Mouse (Mus musculus): ENCODE measurements at regions not wholly inside any gene's neighbourhood (a gene's known extent, or its start where the extent isn't known, plus 50 kb on each side); places are given as distances from the start of the nearest gene placed in this dataset.
"Not testable (repeated sequence)": the region's sequence is repeated elsewhere in the genome, so short reads cannot be mapped to it uniquely, and the experiment has no call there.

DNA sequence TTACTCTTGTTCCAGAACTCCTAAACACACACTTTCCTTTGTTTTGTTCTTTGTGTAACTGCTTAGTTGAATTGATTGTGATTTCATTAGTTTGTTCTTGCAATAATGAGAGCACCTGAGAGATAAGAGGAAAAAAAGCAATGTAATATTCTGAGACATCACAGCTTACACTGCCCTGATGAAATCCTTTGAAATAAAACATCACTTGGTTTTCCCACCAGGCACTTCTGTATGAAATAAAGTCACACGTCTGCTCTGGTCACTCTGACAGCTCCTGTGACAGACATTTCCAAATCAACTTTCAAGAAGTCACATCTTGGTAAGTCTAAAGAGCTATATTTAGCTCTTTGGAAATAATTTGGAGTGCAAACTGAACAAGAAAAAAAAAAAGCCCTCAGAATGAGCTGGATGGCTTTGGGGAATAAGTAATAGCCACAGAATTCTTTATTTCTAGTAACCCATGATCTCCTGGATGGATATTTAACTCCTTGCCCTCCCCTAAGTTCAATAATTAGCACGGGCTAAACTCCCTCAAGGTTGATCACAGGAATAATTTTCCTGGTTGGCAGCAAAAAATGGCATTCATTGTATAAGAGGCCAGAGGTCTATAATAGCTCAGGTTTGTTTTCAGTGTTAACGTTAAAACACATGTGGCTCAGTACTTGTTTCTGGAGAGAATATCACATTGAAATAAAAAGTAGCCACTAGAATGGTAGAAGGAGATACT, 452.4 kb upstream of the Kif18a start:
- Histone ChIP-seq H3K9ac (ENCODE audit: low read length) (no peak overlapping the region), H3K4me1 (replicated peaks; ENCODE audit: control insufficient read depth, insufficient read depth) (no peaks in the 10 kb centered on the region), H3K4me3 (ENCODE audit: low read depth, low read length) (no peak overlapping the region), H3K27me3 (ENCODE audit: control insufficient read depth, insufficient read depth, low read length) (no peaks in the 10 kb centered on the region), H3K4me2 (replicated peaks; ENCODE audit: low read depth) (no peak overlapping the region), H3K36me3 (ENCODE audit: control insufficient read depth, insufficient read depth, low read length) (no peaks in the 10 kb centered on the region), H3K9me3 (ENCODE audit: control insufficient read depth, low read length) (no peaks in the 10 kb centered on the region), H3K27ac (replicated peaks) (no peak overlapping the region)
- DNase-seq (ENCODE audit: low spot score) (no peak), ATAC-seq (ENCODE audit: low FRiP score, low TSS enrichment) (no peak)
- 51% methylated on average over 3 of the region's 3 CpGs for WGBS
- TF ChIP-seq CTCF (IDR thresholded peaks at IDR 0.05; ENCODE audit: low read depth) (no peak), EP300 (optimal IDR thresholded peaks at IDR 0.05) (no peak)

- not testable (repeated sequence) for H3K27me3 ChIP-seq (ENCODE audit: control insufficient read depth, insufficient read depth, low read length); H3K27ac ChIP-seq (replicated peaks); H3K4me3 ChIP-seq (ENCODE audit: low read depth, low read length); H3K4me2 ChIP-seq (replicated peaks; ENCODE audit: low read depth); H3K36me3 ChIP-seq (ENCODE audit: control insufficient read depth, insufficient read depth, low read length); H3K4me1 ChIP-seq (replicated peaks; ENCODE audit: control insufficient read depth, insufficient read depth); DNase-seq (ENCODE audit: low spot score); H3K9me3 ChIP-seq (ENCODE audit: control insufficient read depth, low read length); ATAC-seq (ENCODE audit: low FRiP score, low TSS enrichment); H3K9ac ChIP-seq (ENCODE audit: low read length)
- WGBS = 80% methylated on average over 2 of the region's 2 CpGs
These were observed 436.7 kb upstream of the Kif18a start for GRCm38 (mm10) chr2:108843855-108844254.

- Histone ChIP-seq H3K4me2 (replicated peaks; ENCODE audit: low read depth) (no peak overlapping the region), H3K27ac (replicated peaks) (no peak overlapping the region), H3K9me3 (ENCODE audit: control insufficient read depth, low read length) (no peaks in the 10 kb centered on the region), H3K4me3 (ENCODE audit: low read depth, low read length) (no peak overlapping the region), H3K36me3 (ENCODE audit: control insufficient read depth, insufficient read depth, low read length) (no peaks in the 10 kb centered on the region), H3K27me3 (ENCODE audit: control insufficient read depth, insufficient read depth, low read length) (no peaks in the 10 kb centered on the region), H3K4me1 (replicated peaks; ENCODE audit: control insufficient read depth, insufficient read depth) (no peaks in the 10 kb centered on the region), H3K9ac (ENCODE audit: low read length) (no peak overlapping the region)
- WGBS = 91% methylated on average over 3 of the region's 3 CpGs
- TF ChIP-seq CTCF (IDR thresholded peaks at IDR 0.05; ENCODE audit: low read depth) (no peak), EP300 (optimal IDR thresholded peaks at IDR 0.05) (no peak)
- DNase-seq (ENCODE audit: low spot score) (no peak), ATAC-seq (ENCODE audit: low FRiP score, low TSS enrichment) (no peak)
These were observed 432.5 kb upstream of the Kif18a start for GRCm38 (mm10) chr2:108848051-108848450.

- 73% methylated on average over 2 of the region's 2 CpGs for WGBS
- Histone ChIP-seq H3K36me3 (ENCODE audit: control insufficient read depth, insufficient read depth, low read length) (no peaks in the 10 kb centered on the region), H3K27ac (replicated peaks) (no peak overlapping the region), H3K9ac (ENCODE audit: low read length) (no peak overlapping the region), H3K4me3 (ENCODE audit: low read depth, low read length) (no peak overlapping the region), H3K4me1 (replicated peaks; ENCODE audit: control insufficient read depth, insufficient read depth) (no peaks in the 10 kb centered on the region), H3K4me2 (replicated peaks; ENCODE audit: low read depth) (no peak overlapping the region), H3K27me3 (ENCODE audit: control insufficient read depth, insufficient read depth, low read length) (no peaks in the 10 kb centered on the region), H3K9me3 (ENCODE audit: control insufficient read depth, low read length) (no peaks in the 10 kb centered on the region)
- ATAC-seq (ENCODE audit: low FRiP score, low TSS enrichment) = no peak
- no peak for DNase-seq (ENCODE audit: low spot score)
- TF ChIP-seq CTCF (IDR thresholded peaks at IDR 0.05; ENCODE audit: low read depth) = no peak
- TF ChIP-seq EP300 (optimal IDR thresholded peaks at IDR 0.05) = no peak
These were observed 426.1 kb upstream of the Kif18a start for GRCm38 (mm10) chr2:108854399-108854798.

GRCm38 (mm10) chr2:108877141-108877540, 403.4 kb upstream of the Kif18a start:
- no peaks in the 10 kb centered on the region for H3K27me3 ChIP-seq (ENCODE audit: control insufficient read depth, insufficient read depth, low read length)
- no peak for DNase-seq (ENCODE audit: low spot score)
- no peak for ATAC-seq (ENCODE audit: low FRiP score, low TSS enrichment)
- no peak overlapping the region for H3K9ac ChIP-seq (ENCODE audit: low read length)
- WGBS = 70% methylated on average over 4 of the region's 4 CpGs
- no peak overlapping the region for H3K4me2 ChIP-seq (replicated peaks; ENCODE audit: low read depth)
- no peak overlapping the region for H3K27ac ChIP-seq (replicated peaks)
- no peaks in the 10 kb centered on the region for H3K36me3 ChIP-seq (ENCODE audit: control insufficient read depth, insufficient read depth, low read length)
- H3K4me3 ChIP-seq (ENCODE audit: low read depth, low read length) = no peak overlapping the region
- H3K9me3 ChIP-seq (ENCODE audit: control insufficient read depth, low read length) = no peaks in the 10 kb centered on the region
- no peaks in the 10 kb centered on the region for H3K4me1 ChIP-seq (replicated peaks; ENCODE audit: control insufficient read depth, insufficient read depth)
- TF ChIP-seq CTCF (IDR thresholded peaks at IDR 0.05; ENCODE audit: low read depth) (peak; percentile 70), EP300 (optimal IDR thresholded peaks at IDR 0.05) (no peak)

DNA sequence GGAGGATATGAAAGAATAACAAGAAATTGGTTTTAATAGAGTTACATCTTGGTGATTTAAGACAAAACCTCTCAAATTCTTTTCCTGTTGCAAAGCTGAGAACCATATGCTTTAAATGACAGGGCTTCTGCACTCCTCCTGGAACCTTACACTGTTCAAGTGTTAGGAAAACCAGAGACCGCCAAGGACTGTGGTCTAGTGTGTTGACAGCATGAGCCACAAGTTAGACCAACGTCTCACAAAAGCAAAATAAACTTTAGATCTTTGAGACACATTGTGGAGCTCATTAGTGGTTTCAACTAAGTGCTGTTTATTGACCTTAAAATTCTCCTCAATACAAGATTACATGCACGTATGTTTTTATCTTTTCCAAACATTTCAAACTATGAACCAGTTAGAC, 402.9 kb upstream of the Kif18a start:
- H3K4me2 ChIP-seq (replicated peaks; ENCODE audit: low read depth) = no peak overlapping the region
- TF ChIP-seq EP300 (optimal IDR thresholded peaks at IDR 0.05) (no peak), CTCF (IDR thresholded peaks at IDR 0.05; ENCODE audit: low read depth) (no peak)
- no peaks in the 10 kb centered on the region for H3K4me1 ChIP-seq (replicated peaks; ENCODE audit: control insufficient read depth, insufficient read depth)
- WGBS = 48% methylated on average over 3 of the region's 3 CpGs
- no peak overlapping the region for H3K9ac ChIP-seq (ENCODE audit: low read length)
- H3K9me3 ChIP-seq (ENCODE audit: control insufficient read depth, low read length) = no peaks in the 10 kb centered on the region
- DNase-seq (ENCODE audit: low spot score) (no peak), ATAC-seq (ENCODE audit: low FRiP score, low TSS enrichment) (no peak)
- H3K36me3 ChIP-seq (ENCODE audit: control insufficient read depth, insufficient read depth, low read length) = no peaks in the 10 kb centered on the region
- H3K4me3 ChIP-seq (ENCODE audit: low read depth, low read length) = no peak overlapping the region
- H3K27ac ChIP-seq (replicated peaks) = no peak overlapping the region
- H3K27me3 ChIP-seq (ENCODE audit: control insufficient read depth, insufficient read depth, low read length) = no peaks in the 10 kb centered on the region

Data from stomach, postnatal 0 days (tissue).